Mouse (Mus musculus) MEL (cell line): ENCODE results near the gene Tubb2b.

Experiments
- CTCF ChIP-seq, 3 experiments: IDR thresholded peaks in 2 of 3; conservative IDR thresholded peaks in 1 of 3; 2 replicates each; pipeline ENCODE4 v1.5.1; 2011 to 2012; ENCODE audit warnings: low read length in 3 of 3, low read depth in 2 of 3, mild to moderate bottlenecking in 2 of 3, improper control_type of control experiment in 1 of 3, inconsistent platforms in 1 of 3, mixed read lengths in 1 of 3, moderate library complexity in 1 of 3; ENCODE audit not compliant: control insufficient read depth in 1 of 3, insufficient read depth in 1 of 3, poor library complexity in 1 of 3, severe bottlenecking in 1 of 3
- EP300 ChIP-seq, 2 experiments: IDR thresholded peaks; 2 replicates each; pipeline ENCODE4 v1.6.1; 2011; ENCODE audit warnings: improper control_type of control experiment in 2 of 2, low read length in 2 of 2, low read depth in 1 of 2, mild to moderate bottlenecking in 1 of 2

- no peak for TF ChIP-seq EP300 (IDR thresholded peaks at IDR 0.05; ENCODE audit: low read depth in 1 of 2, low read length in 2 of 2)
- no peak for TF ChIP-seq CTCF (IDR thresholded peaks at IDR 0.05 in 2 of 3, conservative IDR thresholded peaks at IDR 0.05 in 1 of 3; ENCODE audit: control insufficient read depth in 1 of 3, insufficient read depth in 1 of 3, low read depth in 2 of 3, low read length in 3 of 3, poor library complexity in 1 of 3, severe bottlenecking in 1 of 3)
These were observed 17.9 kb upstream of the Tubb2b start for GRCm38 (mm10) chr13:34148181-34148580.
